Mouse (Mus musculus): ENCODE data around the gene Akap2.
A peak's percentile ranks its signal among the peaks of the same experiment; 100 is the strongest.

Gene Akap2

DNA sequence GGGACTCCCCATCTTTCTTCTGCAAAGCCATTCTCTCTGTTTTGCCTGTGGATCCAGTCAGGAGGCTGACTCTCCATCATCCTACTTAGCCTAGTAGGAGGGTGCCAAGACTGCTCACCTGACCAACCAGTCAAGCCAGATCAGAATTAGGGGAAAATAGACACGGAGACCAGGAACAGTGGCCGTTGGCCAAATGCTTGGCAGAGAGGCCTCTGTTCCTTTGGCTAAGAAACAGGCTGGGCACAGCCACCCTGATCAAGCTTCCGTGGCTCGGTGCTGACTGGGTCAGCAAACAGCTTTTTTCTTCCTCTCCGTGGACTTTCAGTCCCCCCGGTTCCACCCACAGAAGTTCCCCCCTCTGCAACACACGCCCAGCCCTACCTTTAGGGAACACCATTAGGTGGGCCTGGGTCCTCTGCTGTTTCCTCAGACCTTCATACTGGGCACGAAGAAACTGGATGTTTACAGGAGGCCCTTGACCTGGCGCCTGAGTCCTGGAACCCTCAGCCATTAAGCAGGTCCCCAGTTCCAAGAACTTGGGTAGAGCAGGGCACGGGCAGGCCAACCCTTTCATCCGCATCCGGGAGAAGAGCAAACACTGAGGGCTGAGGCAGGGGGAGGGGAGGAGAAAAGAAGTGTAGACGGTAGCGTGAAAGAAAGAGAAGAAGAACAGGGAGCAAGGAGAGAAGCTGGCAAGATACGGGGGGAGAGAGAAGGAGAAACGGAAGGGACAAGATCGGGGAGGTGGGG, 197.9 kb downstream of the Akap2 start:
- DNase-seq = peak; percentile 87

DNA sequence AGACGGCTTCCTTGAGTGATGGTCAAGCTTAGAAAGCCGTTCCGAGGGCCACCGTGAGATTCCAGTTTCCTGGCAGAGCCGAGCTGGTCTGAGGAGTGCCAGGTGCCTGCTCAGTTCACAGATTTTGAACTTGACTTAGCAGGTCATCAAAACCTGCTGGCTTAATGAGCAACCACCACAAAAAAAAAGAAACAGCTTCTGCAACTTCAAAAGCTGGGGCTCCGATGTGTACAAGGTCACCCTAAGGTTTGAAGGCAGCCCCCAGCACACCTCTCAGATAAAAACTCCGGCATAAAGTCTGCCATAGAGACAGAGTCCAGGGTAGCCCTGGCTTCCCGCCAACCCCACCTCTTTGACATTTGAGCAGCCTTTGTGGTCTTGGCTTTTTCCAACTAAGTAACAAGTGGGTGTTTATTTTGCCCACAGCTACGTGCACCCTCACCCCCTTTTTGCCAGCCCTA, 198.8 kb downstream of the Akap2 start, which contains the start of gene D630039A03Rik:
D630039A03Rik (minus strand) TSS at position 97 of the 461 bp plus-strand sequence.
- peak; percentile 57 for DNase-seq

DNA sequence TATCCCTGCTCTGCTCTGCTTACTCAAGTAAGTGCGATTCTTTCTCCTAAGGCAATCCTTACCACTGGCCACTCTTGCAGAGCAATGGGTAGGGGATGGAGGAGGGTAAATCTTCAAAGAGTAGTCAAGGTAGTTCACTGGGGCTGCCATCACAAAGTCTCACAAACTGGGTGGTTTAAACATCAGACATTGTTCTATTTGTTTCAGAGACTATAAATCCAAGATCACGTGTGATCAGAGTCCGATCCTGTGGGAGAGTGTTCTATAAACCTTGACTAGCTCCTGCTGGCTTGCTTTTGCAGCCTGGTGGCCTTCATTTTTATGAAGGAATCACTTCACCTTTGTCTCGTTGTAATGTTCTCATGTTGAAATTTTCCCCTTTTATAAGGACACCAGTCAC, 199.3 kb downstream of the Akap2 start:
- no peak for DNase-seq

DNA sequence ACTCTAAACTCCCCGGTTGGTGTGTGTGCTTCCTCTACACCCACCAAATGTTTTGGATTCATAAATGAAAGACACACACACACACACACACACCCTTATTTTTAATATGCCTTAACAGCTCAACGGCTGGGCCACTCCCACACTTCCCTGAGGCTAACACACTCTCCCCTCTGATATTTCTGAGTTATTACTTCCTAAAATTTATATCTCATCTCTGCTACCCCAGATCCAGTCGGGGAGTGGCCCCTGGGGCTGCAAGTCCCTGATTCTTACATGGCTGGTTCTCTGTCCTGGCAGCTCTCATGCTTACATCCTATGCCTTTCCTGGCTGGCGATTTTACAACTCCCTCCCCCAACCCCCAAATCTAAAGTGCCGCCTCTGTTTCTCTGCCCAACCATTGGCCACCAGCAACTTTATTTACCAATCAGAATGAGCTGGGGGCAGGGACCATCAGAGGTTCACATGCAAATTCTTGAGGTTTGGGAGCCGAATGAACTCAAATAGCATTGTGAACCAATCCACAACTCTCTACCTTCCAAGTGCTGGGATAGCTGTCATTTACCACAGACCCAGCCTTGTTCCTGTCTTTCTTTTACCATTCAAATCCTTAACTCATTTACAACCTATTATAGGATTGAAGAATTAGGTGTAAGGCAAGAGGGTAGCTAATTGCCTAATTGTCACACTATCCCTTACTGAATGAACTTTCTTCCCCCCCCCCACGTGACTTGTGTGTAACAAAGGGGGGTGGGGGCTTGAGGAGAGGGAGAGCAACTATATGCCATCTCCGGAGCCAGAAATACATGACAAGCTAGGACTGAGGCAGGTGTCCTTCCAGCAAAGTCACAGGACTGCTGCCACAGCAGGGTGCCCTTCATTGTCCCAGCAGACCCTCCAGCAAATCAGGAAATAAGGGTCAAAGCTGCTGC, 202.3 kb downstream of the Akap2 start:
- DNase-seq = no peak

DNA sequence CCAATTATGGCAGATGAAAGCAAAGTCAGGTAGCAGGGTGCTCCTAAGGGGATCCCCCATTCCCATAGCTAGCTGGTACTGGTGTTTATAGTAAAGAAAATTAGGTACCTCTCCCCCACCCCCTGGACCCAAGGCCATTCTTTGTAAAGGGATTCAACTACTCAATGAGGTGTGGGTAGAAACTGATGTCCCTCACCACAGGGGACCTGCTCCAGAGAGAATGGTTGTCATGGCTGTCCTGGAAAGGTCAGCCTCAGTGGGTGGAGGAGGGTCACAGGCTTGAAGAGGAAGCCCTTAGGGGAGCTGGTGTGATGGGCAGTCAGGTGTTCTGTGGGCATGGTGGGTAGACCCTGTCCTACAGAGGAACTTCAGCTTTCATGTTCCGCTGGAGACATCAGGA, 203.1 kb downstream of the Akap2 start:
- no peak for DNase-seq

DNA sequence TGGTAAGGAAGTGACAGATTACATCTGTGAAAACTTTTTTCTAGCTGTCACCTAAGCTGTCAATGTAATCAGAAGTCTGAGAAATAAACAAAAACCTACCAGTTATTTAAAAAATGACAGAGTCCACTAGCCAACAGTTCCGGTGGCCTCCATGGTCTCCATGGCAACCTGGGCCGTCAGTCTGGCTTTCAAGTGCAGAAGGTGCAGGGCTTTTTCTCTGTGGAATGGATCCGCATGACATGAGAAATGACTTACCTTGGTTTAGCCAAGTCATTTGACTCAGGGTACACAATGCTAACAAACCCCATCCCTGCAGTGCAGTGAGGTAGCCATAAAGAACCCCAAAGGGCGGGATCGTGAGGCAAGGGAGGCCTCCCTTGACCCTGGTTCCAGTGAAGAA, 204.7 kb downstream of the Akap2 start:
- DNase-seq = no peak

DNA sequence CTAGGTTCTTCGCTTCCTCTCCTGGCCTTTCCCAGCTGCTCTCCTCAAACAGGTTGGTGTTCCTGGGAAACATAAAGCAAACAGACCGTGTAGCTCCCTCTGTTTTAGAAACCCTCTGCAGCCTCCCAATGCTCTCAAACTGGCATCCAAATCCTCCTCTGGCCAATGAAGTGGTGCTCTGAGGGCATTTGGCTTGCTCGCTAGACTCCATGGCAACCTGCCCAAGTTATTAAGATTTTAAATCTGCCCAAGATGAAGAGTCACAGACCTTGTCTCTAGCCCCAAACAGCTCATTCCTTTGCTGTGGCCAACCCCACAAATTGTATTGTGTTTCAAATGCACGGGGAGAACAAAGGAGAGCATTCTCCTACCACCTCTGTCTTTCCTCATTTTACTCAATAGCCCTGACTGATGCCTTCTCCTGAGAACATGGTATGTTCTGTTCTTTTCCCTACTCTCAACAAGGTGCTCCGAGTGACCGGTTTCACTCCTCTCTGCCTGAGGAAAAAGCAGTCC, 207.2 kb downstream of the Akap2 start:
- DNase-seq = peak; percentile 15

DNA sequence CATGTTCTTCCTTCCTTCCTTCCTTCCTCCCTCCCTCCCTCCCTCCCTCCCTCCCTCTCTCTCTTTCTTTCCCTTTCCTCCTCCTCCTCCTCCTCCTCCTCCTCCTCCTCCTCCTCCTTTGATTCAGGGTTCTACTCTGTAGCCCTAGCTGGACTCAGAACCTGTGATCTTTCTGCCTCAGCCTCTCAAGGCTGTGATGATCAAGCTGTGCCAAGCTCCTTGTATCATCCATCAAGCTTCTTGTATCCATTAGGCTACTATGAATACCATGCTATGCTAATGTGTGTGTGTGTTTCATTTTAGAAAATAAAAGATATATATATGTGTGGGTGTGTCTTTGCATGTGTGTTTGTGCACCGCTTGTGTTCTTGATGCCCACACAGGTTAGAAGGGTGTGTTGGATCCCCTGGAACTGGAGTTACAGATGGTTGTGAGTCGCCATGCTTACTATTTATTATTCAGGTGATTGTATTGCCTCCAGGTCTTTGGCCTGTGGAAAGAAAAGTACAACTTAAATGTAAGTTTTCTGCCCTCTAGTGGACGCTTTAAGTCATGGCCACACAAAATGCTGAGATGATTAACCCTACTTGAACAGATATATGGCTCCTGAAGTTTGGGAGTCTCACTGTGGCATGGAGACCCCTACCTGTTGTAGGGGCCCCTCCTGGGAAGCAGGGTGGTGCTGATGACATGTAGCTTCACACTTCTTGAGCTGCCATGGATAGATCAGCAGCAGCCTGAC, 210.2 kb downstream of the Akap2 start:
- DNase-seq = peak; percentile 51

DNA sequence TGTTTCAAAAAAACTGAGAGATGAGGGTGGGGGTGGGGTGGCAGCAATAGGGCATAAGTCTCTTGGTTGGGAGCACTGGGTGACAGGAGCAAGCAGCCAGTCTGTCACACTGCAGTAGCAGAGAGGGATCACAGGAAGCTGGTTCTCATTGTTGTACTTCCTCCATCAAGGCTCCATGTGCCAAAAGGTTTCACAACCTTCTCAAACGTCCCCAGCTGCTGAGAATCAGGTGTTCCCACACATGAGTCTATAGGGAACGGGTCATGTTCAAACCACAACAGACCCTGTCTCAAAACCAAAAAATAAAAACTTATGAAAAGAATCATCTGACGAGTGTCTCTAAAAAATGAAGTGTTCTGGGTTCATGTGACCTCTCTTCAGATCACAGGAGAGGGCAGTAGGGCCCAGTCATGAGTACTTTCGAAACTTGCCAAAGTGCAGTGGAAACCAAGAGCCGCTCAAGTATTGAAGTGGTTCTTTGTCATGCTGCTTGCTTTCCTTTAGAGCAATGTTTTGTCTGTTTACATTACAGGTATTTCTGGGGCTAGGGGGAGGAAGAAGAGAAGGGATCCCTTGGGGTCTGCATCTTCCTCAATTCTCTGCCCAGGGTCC, 213.2 kb downstream of the Akap2 start:
- DNase-seq = no peak

DNA sequence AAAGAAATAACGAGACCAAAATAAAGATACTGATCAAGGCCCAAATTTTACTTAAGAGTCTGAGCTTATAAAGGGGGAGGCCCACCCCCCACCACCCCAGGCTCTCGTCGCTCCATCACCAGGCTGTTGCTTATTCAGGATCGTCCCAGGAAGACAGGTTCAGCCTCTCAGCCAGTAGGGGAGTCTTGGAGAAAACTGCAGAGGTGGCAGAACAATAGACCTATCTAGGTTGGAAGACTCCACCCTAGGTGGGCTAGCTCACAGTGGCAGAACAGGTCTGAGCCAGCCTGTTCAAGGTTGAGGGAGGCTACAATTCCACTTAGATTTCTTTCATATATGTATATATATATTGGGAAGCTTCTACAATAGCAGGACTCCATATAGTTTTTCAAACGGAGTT, 216.7 kb downstream of the Akap2 start:
- DNase-seq = no peak

DNA sequence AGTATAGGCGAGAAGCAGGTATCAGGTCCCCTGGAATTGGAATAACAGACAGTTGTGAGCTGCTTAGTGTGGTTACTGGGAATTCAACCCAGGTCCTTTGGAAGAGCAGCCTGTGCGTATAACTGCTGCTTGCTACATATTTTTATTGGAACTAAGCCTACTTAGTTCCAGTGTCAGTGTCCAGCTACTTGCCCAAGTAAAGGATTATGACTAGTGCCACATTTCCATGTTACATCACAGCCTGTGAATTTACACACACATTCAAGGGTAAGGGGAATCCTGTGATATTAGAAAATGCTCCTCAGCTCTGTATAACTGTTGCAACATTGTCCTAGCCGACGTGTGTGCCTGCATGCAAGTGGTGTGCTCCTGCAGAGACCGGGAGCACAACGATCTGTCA, 219.8 kb downstream of the Akap2 start:
- DNase-seq = no peak

DNA sequence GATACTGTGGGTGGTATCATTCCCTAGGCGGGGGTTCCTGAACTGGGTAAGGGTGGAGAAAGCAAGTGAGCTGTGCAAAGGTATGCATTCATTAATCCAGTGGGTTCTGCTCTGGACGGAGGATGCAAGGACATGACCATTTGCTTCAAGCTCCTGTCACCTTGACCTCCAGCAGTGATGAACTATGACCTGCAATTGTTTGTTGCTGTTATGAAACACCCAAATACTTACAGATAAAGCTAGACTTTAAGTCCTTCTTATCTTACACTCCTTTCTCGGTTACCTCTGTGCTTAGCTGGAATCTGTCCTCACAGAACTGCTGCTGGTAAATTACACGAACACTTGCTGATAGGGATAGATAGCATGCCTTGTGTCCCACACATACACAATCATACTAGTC, 223.2 kb downstream of the Akap2 start:
- no peak for DNase-seq

DNA sequence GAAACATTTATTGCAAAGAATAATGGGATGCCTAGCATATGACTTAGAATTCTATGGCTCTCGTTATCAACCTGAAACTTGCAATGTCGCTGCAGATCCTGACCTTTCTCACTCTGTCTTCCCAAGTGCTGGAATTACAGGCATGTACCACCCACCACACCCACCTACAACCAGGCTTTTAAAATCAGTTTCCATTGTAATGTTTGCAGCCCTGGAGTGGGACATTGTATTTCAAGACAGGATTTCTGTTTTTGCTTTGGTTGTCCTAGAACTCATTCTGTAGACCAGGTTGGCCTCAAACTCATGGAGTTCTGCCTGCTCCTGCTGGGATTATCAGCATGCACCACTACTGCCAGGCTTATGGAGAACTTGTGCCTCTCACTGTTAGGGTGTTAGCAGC, 225.4 kb downstream of the Akap2 start:
- DNase-seq = no peak

All from cerebellum, adult 9-10 months (tissue).